In the genomic region with DNA sequence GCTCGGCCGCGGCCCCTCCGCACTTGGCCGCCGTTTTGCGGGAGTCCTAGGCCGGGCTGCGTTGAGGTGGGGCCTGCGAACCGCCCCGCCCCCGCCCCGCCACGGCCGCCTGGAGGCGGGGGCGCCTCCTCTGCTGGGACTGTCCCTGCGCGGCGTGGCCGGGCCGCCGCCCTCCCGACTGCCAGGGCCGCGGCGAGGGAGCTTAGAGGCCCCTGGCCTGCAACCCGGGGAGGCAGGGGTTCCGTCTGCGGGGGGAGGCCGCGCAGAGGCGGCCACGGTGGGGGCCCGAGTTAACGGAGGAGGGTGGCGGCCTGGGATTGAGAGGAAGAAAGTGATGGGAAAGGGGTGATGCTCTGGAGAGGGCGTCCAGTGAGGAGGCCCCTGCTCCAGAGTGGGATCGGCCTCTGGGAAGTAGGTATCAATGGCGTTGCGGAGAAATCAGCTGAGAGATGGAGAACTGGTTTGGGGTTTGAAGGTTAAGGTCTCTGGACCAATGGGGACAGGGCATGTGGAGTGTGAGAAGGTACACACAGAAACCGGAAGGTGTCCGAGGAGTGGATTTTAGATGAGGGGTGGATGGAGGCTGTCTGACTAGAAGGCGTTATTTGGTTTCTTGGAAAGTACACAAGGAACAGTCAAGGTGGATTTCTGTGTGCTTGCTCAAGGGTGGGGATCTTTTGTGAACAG, we compare ENCODE assay signal across 8 mouse cellular contexts. TPM values are rescaled to one million over a fixed set of nuclear protein-coding genes. Genes with fewer than 3 reads are reported as not detected.
DNase-seq lines count a peak whose midpoint lies in the region; ATAC-seq and TF ChIP-seq lines count a peak whose summit lies in the region.

No protein-coding gene starts in this region.

- no peaks in the 10 kb centered on the region for H3K27me3 ChIP-seq in heart, adult 2 months (ENCODE audit: control insufficient read depth, insufficient read depth, low read length)
- H3K27me3 ChIP-seq in hindbrain, embryonic 11.5 days (ENCODE audit: control insufficient read depth, insufficient read depth, low read length) = no peaks in the 10 kb centered on the region
- H3K27me3 ChIP-seq in lung, embryonic 15.5 days = no peaks in the 10 kb centered on the region
- H3K27me3 ChIP-seq in stomach, embryonic 14.5 days (ENCODE audit: control insufficient read depth, insufficient read depth, low read length) = no peaks in the 10 kb centered on the region

- peak overlapping the region; percentile 90 for H3K27ac ChIP-seq in heart, adult 2 months
- no peak overlapping the region for H3K27ac ChIP-seq in brown adipose tissue, adult 24 weeks (replicated peaks; ENCODE audit: low read depth, low read length)
- peak overlapping the region; percentile 92 for H3K27ac ChIP-seq in hindbrain, embryonic 11.5 days (ENCODE audit: low read depth, low read length)
- peak overlapping the region; percentile 93 for H3K27ac ChIP-seq in lung, embryonic 15.5 days
- H3K27ac ChIP-seq in stomach, embryonic 14.5 days (ENCODE audit: low read length) = peak overlapping the region; percentile 91

- no peak for DNase-seq in heart, adult 2 months
- DNase-seq in heart, postnatal 10 days = no peak
- peak; percentile 82 for DNase-seq in A20 (ENCODE audit: low read depth, low spot score)
- DNase-seq in hindbrain, embryonic 11.5 days (ENCODE audit: low spot score) = peak; percentile 51
- DNase-seq in adrenal gland, adult (ENCODE audit: inconsistent age in 2 of 2, low spot score in 1 of 2) = no peak

- H3K4me3 ChIP-seq in heart, adult 2 months = peak overlapping the region; percentile 83
- H3K4me3 ChIP-seq in brown adipose tissue, adult 24 weeks (ENCODE audit: insufficient read depth, low read depth, low read length) = peak overlapping the region; percentile 91
- H3K4me3 ChIP-seq in hindbrain, embryonic 11.5 days (ENCODE audit: low read depth, low read length) = peak overlapping the region; percentile 98
- peak overlapping the region; percentile 95 for H3K4me3 ChIP-seq in lung, embryonic 15.5 days
- peak overlapping the region; percentile 96 for H3K4me3 ChIP-seq in stomach, embryonic 14.5 days (ENCODE audit: low read depth, low read length)

- no peaks in the 10 kb centered on the region; the same call in 1 of the 2 replicates for H3K4me1 ChIP-seq in heart, adult 2 months (ENCODE audit: control insufficient read depth, insufficient read depth, low read length)
- H3K4me1 ChIP-seq in brown adipose tissue, adult 24 weeks (ENCODE audit: control insufficient read depth, insufficient read depth, insufficient read length, low read length) = no peaks in the 10 kb centered on the region
- H3K4me1 ChIP-seq in hindbrain, embryonic 11.5 days (replicated peaks; ENCODE audit: control insufficient read depth, insufficient read depth, low read length) = no peaks in the 10 kb centered on the region
- H3K4me1 ChIP-seq in lung, embryonic 15.5 days = peaks cover 20% of the 10 kb centered on the region
- H3K4me1 ChIP-seq in stomach, embryonic 14.5 days (ENCODE audit: control insufficient read depth, insufficient read depth, low read length) = no peaks in the 10 kb centered on the region; the same call in 1 of the 2 replicates

- intact Hi-C loops in heart, adult 2 months (cut with DNase I) = no loop called here
- intact Hi-C loops in heart, postnatal 10 days (cut with DNase I) = no loop called here

- no peak for TF ChIP-seq EP300 in heart, adult 2 months (IDR thresholded peaks at IDR 0.05; ENCODE audit: insufficient read depth, low read depth, low read length)

- H3K9ac ChIP-seq in heart, adult 2 months (ENCODE audit: low read depth, low read length) = peak overlapping the region; percentile 84
- peak overlapping the region; percentile 97 for H3K9ac ChIP-seq in hindbrain, embryonic 11.5 days (ENCODE audit: low read depth, low read length)
- peak overlapping the region; percentile 91 for H3K9ac ChIP-seq in lung, embryonic 15.5 days
- peak overlapping the region; percentile 89 for H3K9ac ChIP-seq in stomach, embryonic 14.5 days (replicated peaks; ENCODE audit: low read depth, low read length)

- TF ChIP-seq CTCF in heart, adult 2 months (IDR thresholded peaks at IDR 0.05) = no peak

- H3K9me3 ChIP-seq in hindbrain, embryonic 11.5 days (ENCODE audit: control insufficient read depth, low read length) = no peaks in the 10 kb centered on the region
- no peaks in the 10 kb centered on the region for H3K9me3 ChIP-seq in lung, embryonic 15.5 days
- no peaks in the 10 kb centered on the region for H3K9me3 ChIP-seq in stomach, embryonic 14.5 days (ENCODE audit: control insufficient read depth, low read depth, low read length)

- peak overlapping the region; percentile 56 for H3K4me2 ChIP-seq in hindbrain, embryonic 11.5 days (replicated peaks; ENCODE audit: low read depth, low read length)
- H3K4me2 ChIP-seq in lung, embryonic 15.5 days = peak overlapping the region; percentile 95
- H3K4me2 ChIP-seq in stomach, embryonic 14.5 days (replicated peaks; ENCODE audit: low read depth, low read length) = peak overlapping the region; percentile 78

- ATAC-seq in hindbrain, embryonic 11.5 days (ENCODE audit: low FRiP score) = peak; percentile 82
- ATAC-seq in lung, embryonic 15.5 days (ENCODE audit: borderline replicate concordance, extremely low read depth, low FRiP score, low TSS enrichment) = peak; percentile 79
- ATAC-seq in stomach, embryonic 14.5 days (ENCODE audit: insufficient number of reproducible peaks, insufficient read depth, low FRiP score, low read depth) = peak; percentile 69

- no peaks in the 10 kb centered on the region for H3K36me3 ChIP-seq in heart, adult 2 months (ENCODE audit: control insufficient read depth, insufficient read depth, low read length)
- H3K36me3 ChIP-seq in hindbrain, embryonic 11.5 days (ENCODE audit: control insufficient read depth, insufficient read depth, low read length) = no peaks in the 10 kb centered on the region
- H3K36me3 ChIP-seq in lung, embryonic 15.5 days = no peaks in the 10 kb centered on the region
- H3K36me3 ChIP-seq in stomach, embryonic 14.5 days (ENCODE audit: control insufficient read depth, insufficient read depth, low read length) = no peaks in the 10 kb centered on the region

- whole genome bisulfite sequencing in heart, adult 2 months = under 1% methylated on average over 39 of the region's 45 CpGs
- WGBS in hindbrain, embryonic 11.5 days = 0% methylated on average over 27 of the region's 45 CpGs
- under 1% methylated on average over 32 of the region's 45 CpGs for WGBS in lung, embryonic 15.5 days
- under 1% methylated on average over 44 of the region's 45 CpGs for WGBS in stomach, embryonic 14.5 days

- peaks cover 1% of the 10 kb centered on the region; the same call in 1 of the 2 replicates for H3K79me2 ChIP-seq in heart, adult 2 months (replicated peaks; ENCODE audit: control insufficient read depth, insufficient read depth, low read length)

- no peak for TF ChIP-seq POLR2A in heart, adult 2 months (IDR thresholded peaks at IDR 0.05; ENCODE audit: insufficient read depth, low read depth, low read length)

RNA-seq across cellular contexts. Expression of a gene that starts 0.5 kb away (rescaled TPM):
- 10 to 100 TPM; 17.9 to 19.3 TPM for total RNA-seq in heart, adult 2 months (2021)
- 8.1 and 15.9 TPM in 2 replicates for polyA plus RNA-seq in heart, adult 2 months (2012; rRNA removed)
- 10 to 100 TPM; 32.4 to 39.3 TPM for total RNA-seq in heart, postnatal 10 days (2021)
- 8.4 and 9.4 TPM in 2 replicates for polyA plus RNA-seq in brown adipose tissue, adult 24 weeks (2012; ENCODE audit: insufficient read depth, insufficient read length, missing spikeins)
- polyA plus RNA-seq in hindbrain, embryonic 11.5 days (2014; fragmentation: Nextera tagmentation; extraction: Ambion mirVana) = 89.3 and 90.3 TPM in 2 replicates
- polyA plus RNA-seq in lung, embryonic 15.5 days (2015; fragmentation: Nextera tagmentation; extraction: Ambion mirVana) = 73.1 and 75.5 TPM in 2 replicates
- polyA plus RNA-seq in stomach, embryonic 14.5 days (2014; fragmentation: Nextera tagmentation; extraction: Ambion mirVana) = 127 and 130 TPM in 2 replicates

Comparison
In these comparisons a context has a peak if more than half of its experiments do, and no peak if none do; other contexts are left out.
1. DNase-seq: peak in A20 (single experiment) and hindbrain, embryonic 11.5 days (single experiment); none in heart, adult 2 months (0 of 2), heart, postnatal 10 days (0 of 2) and adrenal gland, adult (0 of 2).
2. Peak in every context shown above with its lines, with median percentiles within 50 percentile points of each other: H3K4me3 ChIP-seq, H3K9ac ChIP-seq, ATAC-seq and H3K4me2 ChIP-seq.